Mouse (Mus musculus) liver, postnatal 0 days (tissue): Measurements from ENCODE around the gene Nudt9. TPM values are rescaled to one million over a fixed set of nuclear protein-coding genes. Genes with fewer than 3 reads are reported as not detected.
A peak's percentile ranks its signal among the peaks of the same experiment; 100 is the strongest.

ENCODE experiments used
- ATAC-seq: fragments of 200-750 bp; cut with Nextera tagmentation; 2 replicates; pipeline ENCODE4 v1.8.0; 2017; ENCODE audit warnings: mild to moderate bottlenecking, moderate library complexity
- DNase-seq: peaks from one replicate; pipeline ENCODE4 v3.0.0-alpha.2; 2016
- H3K27ac ChIP-seq: fragments of 300-500 bp; sonication (generic); 2 replicates; pipeline ENCODE4 v1.5.1; 2014; ENCODE audit warnings: antibody characterized with exemption, moderate library complexity, mild to moderate bottlenecking, low read depth
- H3K27me3 ChIP-seq: fragments of 300-500 bp; sonication (generic); 2 replicates; pipeline ENCODE4 v1.6.1; 2014; ENCODE audit warnings: low read length, control low read depth, mixed read lengths; ENCODE audit not compliant: insufficient read depth
- H3K36me3 ChIP-seq: fragments of 300-500 bp; sonication (generic); replicated peaks from 2 replicates; pipeline ENCODE4 v1.6.1; 2014; ENCODE audit warnings: mild to moderate bottlenecking, control low read depth, low read length, moderate library complexity, mixed read lengths; ENCODE audit not compliant: insufficient read depth
- H3K4me1 ChIP-seq: fragments of 300-500 bp; sonication (generic); 2 replicates; pipeline ENCODE4 v1.6.1; 2014; ENCODE audit warnings: antibody characterized with exemption, mild to moderate bottlenecking, control low read depth; ENCODE audit not compliant: insufficient read depth
- H3K4me2 ChIP-seq: fragments of 300-500 bp; sonication (generic); 2 replicates; pipeline ENCODE4 v1.6.1; 2014; ENCODE audit warnings: low read depth, mild to moderate bottlenecking, low read length, moderate library complexity, mixed read lengths
- H3K4me3 ChIP-seq: fragments of 300-500 bp; sonication (generic); 2 replicates; pipeline ENCODE4 v1.5.1; 2014; ENCODE audit warnings: low read depth, low read length
- H3K9ac ChIP-seq: fragments of 300-500 bp; sonication (generic); replicated peaks from 2 replicates; pipeline ENCODE4 v1.6.1; 2014; ENCODE audit warnings: mild to moderate bottlenecking, moderate library complexity
- H3K9me3 ChIP-seq: fragments of 300-500 bp; sonication (generic); 2 replicates; pipeline ENCODE4 v1.6.1; 2016; ENCODE audit warnings: mild to moderate bottlenecking, control low read depth, low read length, mixed read lengths
- CTCF ChIP-seq: sonication (generic); IDR thresholded peaks from 2 replicates; pipeline ENCODE4 v1.5.1; 2016; ENCODE audit warnings: antibody characterized with exemption, low read depth
- EP300 ChIP-seq: IDR thresholded peaks from 2 replicates; pipeline ENCODE4 v1.6.1; 2016; ENCODE audit warnings: antibody characterized with exemption, low read depth, mild to moderate bottlenecking
- WGBS: fragments of 180-500 bp; shearing (Covaris S2); extraction: QIAGEN DNeasy Blood & Tissue Kit; methylation state at CpG from one replicate; pipeline ENCODE4 v1.1.7; 2014; ENCODE audit not compliant: insufficient replicate concordance; 5-methylcytosine and 5-hydroxymethylcytosine counted together
- polyA plus RNA-seq: library from polyadenylated mRNA; unstranded; fragments of >200 nt; fragmentation: Nextera tagmentation; extraction: Ambion mirVana; gene quantifications from 2 replicates; pipeline ENCODE4 v1.2.1, GENCODE M21; 2015

The Nudt9 gene
- 48.5 and 48.7 TPM in 2 replicates for polyA plus RNA-seq

GRCm38 (mm10) chr5:104046256-104047199, at the start of gene Nudt9:
Gene Nudt9, plus strand, starts transcription at chr5:104046306.
- Histone ChIP-seq H3K27ac (peak within 1 kb of the TSS; percentile 92), H3K4me2 (peak within 1 kb of the TSS; percentile 76), H3K4me3 (peak within 1 kb of the TSS; percentile 81), H3K9me3 (no peaks in the 10 kb centered on the region), H3K36me3 (peaks cover 10% of the 10 kb centered on the region), H3K9ac (peak within 1 kb of the TSS; percentile 93), H3K27me3 (no peaks in the 10 kb centered on the region), H3K4me1 (peaks cover 15% of the 10 kb centered on the region)
- peak; percentile 97 for DNase-seq
- peak; percentile 96 for ATAC-seq
- WGBS = 5% methylated on average over 77 of the region's 90 CpGs
- 0 out of 2 replicates have a peak, but pooled peaks have one; percentile 14 for TF ChIP-seq CTCF
- TF ChIP-seq EP300 = peak; percentile 45; the same call in 1 of the 2 replicates

DNA sequence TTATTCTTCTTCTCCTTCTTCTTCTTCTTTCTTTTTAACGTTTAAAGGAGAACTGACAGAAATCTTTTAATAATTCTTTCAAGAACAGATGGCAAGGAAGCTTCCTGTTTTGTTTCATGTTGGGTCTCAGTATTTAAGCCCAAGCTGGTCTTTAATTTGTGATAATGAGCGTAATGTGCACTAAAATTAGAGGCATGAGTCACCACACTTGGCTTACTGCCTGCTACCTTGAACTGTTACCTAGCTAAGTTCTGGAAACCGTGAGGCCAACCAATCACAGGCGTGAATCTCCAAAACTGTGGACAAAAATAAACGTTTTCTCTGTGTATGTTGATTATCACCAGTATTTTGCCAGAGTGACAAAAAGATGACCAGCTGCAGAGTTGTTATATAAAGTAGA, 47.4 kb upstream of the Nudt9 start:
- H3K27ac ChIP-seq = peak overlapping the region; percentile 66; the same call in 1 of the 2 replicates
- no peaks in the 10 kb centered on the region for H3K9me3 ChIP-seq
- WGBS = 41% methylated on average over 5 of the region's 5 CpGs
- H3K27me3 ChIP-seq = no peaks in the 10 kb centered on the region
- no peak overlapping the region for H3K4me3 ChIP-seq
- no peak for TF ChIP-seq EP300
- TF ChIP-seq CTCF = no peak
- H3K4me2 ChIP-seq = no peak overlapping the region
- ATAC-seq (peak; percentile 47), DNase-seq (no peak)
- peaks cover 28% of the 10 kb centered on the region for H3K36me3 ChIP-seq
- H3K4me1 ChIP-seq = no peaks in the 10 kb centered on the region
- no peak overlapping the region for H3K9ac ChIP-seq

- peak; percentile 52 for ATAC-seq
Observed at GRCm38 (mm10) chr5:103999738-104000137, 46.4 kb upstream of the Nudt9 start.

DNA sequence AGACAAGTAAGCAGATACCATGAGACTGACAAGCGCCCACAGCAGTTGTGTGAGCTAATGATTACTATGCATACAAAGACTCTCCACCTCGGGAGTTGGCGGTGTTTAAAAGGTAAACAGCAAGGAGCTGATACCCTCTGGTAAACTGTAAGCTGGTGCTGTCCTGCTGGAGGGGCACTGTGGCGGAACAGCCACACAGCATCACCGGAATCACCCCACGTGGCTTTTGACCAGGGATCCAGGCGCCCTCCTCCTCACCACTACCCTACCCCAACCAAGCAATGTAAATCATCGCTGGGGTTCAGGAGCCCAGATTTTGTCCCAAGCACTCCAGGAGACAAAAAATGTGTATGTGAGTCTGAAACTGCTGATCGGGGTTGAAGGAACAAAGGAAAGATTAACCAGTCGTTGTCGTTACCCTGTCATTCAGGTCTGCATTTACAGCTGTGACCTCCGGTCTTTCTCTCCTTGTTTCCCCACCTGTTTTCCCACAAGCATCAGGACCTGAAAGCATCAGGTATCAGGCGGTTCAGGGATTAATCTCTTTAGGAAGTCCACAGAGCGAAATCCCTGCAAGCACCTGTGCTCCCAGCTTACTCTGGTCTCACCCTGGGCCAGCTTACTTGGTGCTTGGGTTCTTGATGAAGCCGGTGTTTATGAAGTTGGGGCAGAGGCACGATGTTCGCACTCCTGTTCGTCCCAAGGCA, 43.4 kb upstream of the Nudt9 start:
- Histone ChIP-seq H3K36me3 (peaks cover 36% of the 10 kb centered on the region), H3K27me3 (no peaks in the 10 kb centered on the region), H3K4me1 (0 out of 2 replicates have a peak, but pooled peaks cover 5% of the 10 kb centered on the region), H3K27ac (peak overlapping the region; percentile 57), H3K9ac (no peak overlapping the region), H3K4me3 (no peak overlapping the region), H3K4me2 (no peak overlapping the region), H3K9me3 (no peaks in the 10 kb centered on the region)
- no peak for TF ChIP-seq EP300
- TF ChIP-seq CTCF = no peak
- DNase-seq = no peak
- peak; percentile 64 for ATAC-seq
- WGBS = 62% methylated on average over 18 of the region's 18 CpGs

More at GRCm38 (mm10) chr5:103999738-104000137, 46.4 kb upstream of the Nudt9 start:
- no peak overlapping the region for H3K9ac ChIP-seq
- no peak overlapping the region for H3K4me2 ChIP-seq
- TF ChIP-seq CTCF (peak; percentile 94), EP300 (no peak)
- WGBS = 6% methylated on average over 5 of the region's 5 CpGs
- H3K27me3 ChIP-seq = no peaks in the 10 kb centered on the region
- no peaks in the 10 kb centered on the region for H3K9me3 ChIP-seq
- H3K4me3 ChIP-seq = no peak overlapping the region
- peak overlapping the region; percentile 66; the same call in 1 of the 2 replicates for H3K27ac ChIP-seq
- peak; percentile 87 for DNase-seq
- no peaks in the 10 kb centered on the region for H3K4me1 ChIP-seq
- peaks cover 31% of the 10 kb centered on the region for H3K36me3 ChIP-seq

- no peaks in the 10 kb centered on the region for H3K9me3 ChIP-seq
- ATAC-seq = no peak
- no peak for DNase-seq
- no peak overlapping the region for H3K4me2 ChIP-seq
- no peak overlapping the region for H3K9ac ChIP-seq
- H3K36me3 ChIP-seq = peaks cover 42% of the 10 kb centered on the region
- 0 out of 2 replicates have a peak, but pooled peaks cover 5% of the 10 kb centered on the region for H3K4me1 ChIP-seq
- H3K27ac ChIP-seq = peak overlapping the region; percentile 57
- WGBS = 59% methylated on average over 15 of the region's 15 CpGs
- TF ChIP-seq EP300 (no peak), CTCF (no peak)
- no peaks in the 10 kb centered on the region for H3K27me3 ChIP-seq
- H3K4me3 ChIP-seq = no peak overlapping the region
Observed at GRCm38 (mm10) chr5:104003256-104003931, 42.7 kb upstream of the Nudt9 start.
